11 mouse cellular contexts compared by ENCODE assay signal in genomic region chr13:99239741-99240140, GRCm38 (mm10). TPM values are rescaled to one million over a fixed set of nuclear protein-coding genes. Genes with fewer than 3 reads are reported as not detected.
A peak's percentile ranks its signal among the peaks of the same experiment; 100 is the strongest.
DNase-seq lines count a peak whose midpoint lies in the region; ATAC-seq and TF ChIP-seq lines count a peak whose summit lies in the region.
"Had no signal": no experiment of that assay in that cellular context is flagged by ENCODE, and none has a peak within 500 bp of the region (broad histone marks: within the 10 kb centered on the region; RNA-seq: fewer than 3 reads in every experiment).

No protein-coding gene starts in this region.

- intact Hi-C loops in left cerebral cortex, postnatal 36 days (cut with DNase I), result no loop called here

- no peak for TF ChIP-seq CTCF in lung, embryonic 14.5 days (IDR thresholded peaks at IDR 0.05; ENCODE audit: low read depth)
- TF ChIP-seq CTCF in heart, postnatal 0 days (IDR thresholded peaks at IDR 0.05; ENCODE audit: low read depth), result no peak
- TF ChIP-seq CTCF in olfactory bulb, adult 2 months (IDR thresholded peaks at IDR 0.05; ENCODE audit: insufficient read depth, low read depth, low read length), result no peak

- H3K36me3 ChIP-seq in heart, embryonic 10.5 days, result no peaks in the 10 kb centered on the region
- H3K36me3 ChIP-seq in lung, embryonic 14.5 days (ENCODE audit: insufficient read depth), result no peaks in the 10 kb centered on the region
- H3K36me3 ChIP-seq in heart, postnatal 0 days (replicated peaks; ENCODE audit: control insufficient read depth, insufficient read depth, low read length), result no peaks in the 10 kb centered on the region

- H3K4me1 ChIP-seq in heart, embryonic 10.5 days, result peaks cover 52% of the 10 kb centered on the region
- peaks cover 27% of the 10 kb centered on the region for H3K4me1 ChIP-seq in lung, embryonic 14.5 days (ENCODE audit: insufficient read depth)
- peaks cover 35% of the 10 kb centered on the region for H3K4me1 ChIP-seq in heart, postnatal 0 days (ENCODE audit: control insufficient read depth, insufficient read depth)
- H3K4me1 ChIP-seq in olfactory bulb, adult 2 months (ENCODE audit: control insufficient read depth, insufficient read depth, low read length), result peaks cover 19% of the 10 kb centered on the region

- TF ChIP-seq EP300 in heart, postnatal 0 days (IDR thresholded peaks at IDR 0.05; ENCODE audit: low read depth), result no peak

- no peak overlapping the region for H3K4me2 ChIP-seq in lung, embryonic 14.5 days
- no peak overlapping the region for H3K4me2 ChIP-seq in heart, postnatal 0 days (ENCODE audit: low read depth, low read length)

- H3K4me3 ChIP-seq in heart, embryonic 10.5 days, result no peak overlapping the region
- H3K4me3 ChIP-seq in lung, embryonic 14.5 days (ENCODE audit: low read depth, low read length), result no peak overlapping the region
- no peak overlapping the region for H3K4me3 ChIP-seq in heart, postnatal 0 days (ENCODE audit: low read depth, low read length)
- H3K4me3 ChIP-seq in olfactory bulb, adult 2 months (ENCODE audit: insufficient read depth, low read depth, low read length), result no peak overlapping the region

- no peak for TF ChIP-seq POLR2A in olfactory bulb, adult 2 months (IDR thresholded peaks at IDR 0.05; ENCODE audit: insufficient read depth, low read depth, low read length)

- DNase-seq in heart, embryonic 10.5 days (ENCODE audit: low spot score), result no peak
- no peak for DNase-seq in heart, adult 8-10 months (ENCODE audit: low spot score)
- no peak for DNase-seq in lung, embryonic 14.5 days
- DNase-seq in lung, postnatal 36 days, result no peak
- DNase-seq in heart, postnatal 0 days (ENCODE audit: low spot score), result no peak
- DNase-seq in urinary bladder, postnatal 4 days (ENCODE audit: low spot score in 2 of 2), result no peak
- no peak for DNase-seq in left cerebral cortex, postnatal 36 days (ENCODE audit: low spot score in 2 of 2)
- DNase-seq: layer of hippocampus, adult 9-11 months had no signal

- H3K9ac ChIP-seq in lung, embryonic 14.5 days, result no peak overlapping the region
- no peak overlapping the region for H3K9ac ChIP-seq in heart, postnatal 0 days (replicated peaks; ENCODE audit: low read depth, low read length)

- H3K9me3 ChIP-seq in heart, embryonic 10.5 days, result no peaks in the 10 kb centered on the region
- no peaks in the 10 kb centered on the region for H3K9me3 ChIP-seq in lung, embryonic 14.5 days (ENCODE audit: low read depth, low read length)
- no peaks in the 10 kb centered on the region for H3K9me3 ChIP-seq in heart, postnatal 0 days (replicated peaks; ENCODE audit: control insufficient read depth, low read length)

- ATAC-seq in lung, embryonic 14.5 days (ENCODE audit: insufficient read depth), result no peak
- no peak for ATAC-seq in heart, postnatal 0 days (ENCODE audit: insufficient read depth, low read depth)
- ATAC-seq: Patski had no signal

- no peaks in the 10 kb centered on the region for H3K27me3 ChIP-seq in heart, embryonic 10.5 days (ENCODE audit: insufficient read depth, poor library complexity, severe bottlenecking)
- H3K27me3 ChIP-seq in lung, embryonic 14.5 days (ENCODE audit: insufficient read depth, low read length), result no peaks in the 10 kb centered on the region
- H3K27me3 ChIP-seq in heart, postnatal 0 days (ENCODE audit: control insufficient read depth, insufficient read depth, low read length), result no peaks in the 10 kb centered on the region
- H3K27me3 ChIP-seq: Patski had no signal

- peak overlapping the region; percentile 89 for H3K27ac ChIP-seq in heart, embryonic 10.5 days
- H3K27ac ChIP-seq in lung, embryonic 14.5 days (ENCODE audit: low read depth), result peak overlapping the region; percentile 95
- peak overlapping the region; percentile 86 for H3K27ac ChIP-seq in heart, postnatal 0 days (ENCODE audit: low read depth)
- peak overlapping the region; percentile 74; the same call in 1 of the 2 replicates for H3K27ac ChIP-seq in olfactory bulb, adult 2 months (ENCODE audit: insufficient read depth, low read depth, low read length)

- WGBS in heart, embryonic 10.5 days, result 15% methylated on average over 6 of the region's 6 CpGs
- 25% methylated on average over 6 of the region's 6 CpGs for WGBS in lung, embryonic 14.5 days
- WGBS in heart, postnatal 0 days, result 29% methylated on average over 6 of the region's 6 CpGs
- WGBS in olfactory bulb, adult 2 months, result 66% methylated on average over 6 of the region's 6 CpGs

RNA-seq across cellular contexts. Expression of gene Zfp366, which starts 55.1 kb away (rescaled TPM):
- 0.10 and 0.14 TPM in 2 replicates for polyA plus RNA-seq in heart, embryonic 10.5 days (2016; fragmentation: Nextera tagmentation; extraction: Ambion mirVana)
- total RNA-seq in heart, adult 8-10 months (2022), result 10 to 100 TPM in 2 of 4 experiments, 1 to 10 TPM in 2; 7.9 to 12.2 (median 9.7) TPM
- polyA plus RNA-seq in lung, embryonic 14.5 days (2014; fragmentation: Nextera tagmentation; extraction: Ambion mirVana), result 1.3 and 1.5 TPM in 2 replicates
- total RNA-seq in heart, postnatal 0 days (2014; rRNA removed; ENCODE audit: low replicate concordance), result 4.5 and 5.6 TPM in 2 replicates
- 0.82 TPM in 2 replicates for polyA plus RNA-seq in heart, postnatal 0 days (2015; fragmentation: Nextera tagmentation; extraction: Ambion mirVana)
- polyA plus RNA-seq in olfactory bulb, adult 2 months (2012; ENCODE audit: insufficient read depth, insufficient read length, low replicate concordance, missing spikeins), result not detected in 2 replicates
- total RNA-seq in left cerebral cortex, postnatal 36 days (2021), result 1 to 10 TPM; 3.2 to 4.8 TPM
- polyA plus RNA-seq: C2C12 had no signal
